Mouse (Mus musculus): ENCODE results near the gene Lrrc18. TPM values are rescaled to one million over a fixed set of nuclear protein-coding genes. Genes with fewer than 3 reads are reported as not detected.

The Lrrc18 gene
- polyA plus RNA-seq (2012; rRNA removed): 0.19 and 0.68 TPM in 2 replicates

GRCm38 (mm10) chr14:32991082-32991481 is at the start of gene Lrrc18:
TSS of gene Lrrc18 (plus strand) at chr14:32991382.

Other genes starting within 250 kb of the Lrrc18 start
- gene Tmem273, start 205.4 kb upstream of the Lrrc18 start, polyA plus RNA-seq (2012; rRNA removed): 0.88 and 1.6 TPM in 2 replicates
- not detected in 2 replicates for gene Fam170b, start 157.4 kb upstream of the Lrrc18 start, polyA plus RNA-seq (2012; rRNA removed)
- 2.0 and 4.9 TPM in 2 replicates for gene Vstm4, start 134.6 kb upstream of the Lrrc18 start, polyA plus RNA-seq (2012; rRNA removed)
- 0.31 and 0.40 TPM in 2 replicates for gene Wdfy4, start 194.1 kb downstream of the Lrrc18 start, polyA plus RNA-seq (2012; rRNA removed)
- 3.0 and 3.1 TPM in 2 replicates for gene Arhgap22, start 222.6 kb downstream of the Lrrc18 start, polyA plus RNA-seq (2012; rRNA removed)

Measured in central nervous system, embryonic 11.5 days (tissue).